Mouse (Mus musculus): ENCODE measurements at regions not wholly inside any gene's neighbourhood (a gene's known extent, or its start where the extent isn't known, plus 50 kb on each side); places are given as distances from the start of the nearest gene placed in this dataset.
A peak's percentile ranks its signal among the peaks of the same experiment; 100 is the strongest.

- TF ChIP-seq POLR2A (IDR thresholded peaks at IDR 0.05; ENCODE audit: insufficient read depth, low read depth, low read length) (no peak), EP300 (IDR thresholded peaks at IDR 0.05; ENCODE audit: insufficient read depth, low read depth, low read length) (no peak), CTCF (IDR thresholded peaks at IDR 0.05) (no peak)
Observed at GRCm38 (mm10) chr10:126392235-126392634, 426.3 kb downstream of the Lrig3 start.

GRCm38 (mm10) chr10:126391770-126392169, 425.8 kb downstream of the Lrig3 start:
- Histone ChIP-seq H3K27ac (no peak overlapping the region), H3K79me2 (replicated peaks; ENCODE audit: control insufficient read depth, insufficient read depth, low read length) (no peaks in the 10 kb centered on the region), H3K36me3 (ENCODE audit: control insufficient read depth, insufficient read depth, low read length) (no peaks in the 10 kb centered on the region), H3K9ac (ENCODE audit: low read depth, low read length) (no peak overlapping the region), H3K27me3 (ENCODE audit: control insufficient read depth, insufficient read depth, low read length) (no peaks in the 10 kb centered on the region), H3K4me1 (ENCODE audit: control insufficient read depth, insufficient read depth, low read length) (peaks cover 2% of the 10 kb centered on the region; the same call in 1 of the 2 replicates), H3K4me3 (no peak overlapping the region)
- no peak for DNase-seq
- TF ChIP-seq POLR2A (IDR thresholded peaks at IDR 0.05; ENCODE audit: insufficient read depth, low read depth, low read length): no peak
- no peak for TF ChIP-seq CTCF (IDR thresholded peaks at IDR 0.05)
- 11% methylated on average over 6 of the region's 6 CpGs for WGBS
- intact Hi-C loops (cut with DNase I): no loop called here

More at GRCm38 (mm10) chr10:126392235-126392634, 426.3 kb downstream of the Lrig3 start:
- H3K4me1 ChIP-seq (ENCODE audit: control insufficient read depth, insufficient read depth, low read length): peaks cover 2% of the 10 kb centered on the region; the same call in 1 of the 2 replicates
- intact Hi-C loops (cut with DNase I): no loop called here
- H3K79me2 ChIP-seq (replicated peaks; ENCODE audit: control insufficient read depth, insufficient read depth, low read length): no peaks in the 10 kb centered on the region
- H3K4me3 ChIP-seq: no peak overlapping the region
- H3K36me3 ChIP-seq (ENCODE audit: control insufficient read depth, insufficient read depth, low read length): no peaks in the 10 kb centered on the region
- H3K27me3 ChIP-seq (ENCODE audit: control insufficient read depth, insufficient read depth, low read length): no peaks in the 10 kb centered on the region
- DNase-seq: no peak
- no peak overlapping the region for H3K9ac ChIP-seq (ENCODE audit: low read depth, low read length)
- H3K27ac ChIP-seq: no peak overlapping the region
- WGBS: 19% methylated on average over 2 of the region's 3 CpGs

- no peak overlapping the region for H3K27ac ChIP-seq
- no peaks in the 10 kb centered on the region for H3K27me3 ChIP-seq (ENCODE audit: control insufficient read depth, insufficient read depth, low read length)
- no peak for DNase-seq
- intact Hi-C loops (cut with DNase I): no loop called here
- H3K36me3 ChIP-seq (ENCODE audit: control insufficient read depth, insufficient read depth, low read length): no peaks in the 10 kb centered on the region
- no peaks in the 10 kb centered on the region for H3K4me1 ChIP-seq (ENCODE audit: control insufficient read depth, insufficient read depth, low read length)
- WGBS: 69% methylated on average over 3 of the region's 3 CpGs
- no peak overlapping the region for H3K9ac ChIP-seq (ENCODE audit: low read depth, low read length)
- TF ChIP-seq POLR2A (IDR thresholded peaks at IDR 0.05; ENCODE audit: insufficient read depth, low read depth, low read length) (no peak), CTCF (IDR thresholded peaks at IDR 0.05) (peak; percentile 35), EP300 (IDR thresholded peaks at IDR 0.05; ENCODE audit: insufficient read depth, low read depth, low read length) (no peak)
- H3K79me2 ChIP-seq (replicated peaks; ENCODE audit: control insufficient read depth, insufficient read depth, low read length): no peaks in the 10 kb centered on the region
- H3K4me3 ChIP-seq: no peak overlapping the region
Observed at GRCm38 (mm10) chr10:126386430-126386829, 420.5 kb downstream of the Lrig3 start.

GRCm38 (mm10) chr10:126385644-126386043, 419.7 kb downstream of the Lrig3 start:
- intact Hi-C loops (cut with DNase I): no loop called here
- Histone ChIP-seq H3K27ac (no peak overlapping the region), H3K27me3 (ENCODE audit: control insufficient read depth, insufficient read depth, low read length) (no peaks in the 10 kb centered on the region), H3K79me2 (replicated peaks; ENCODE audit: control insufficient read depth, insufficient read depth, low read length) (no peaks in the 10 kb centered on the region), H3K36me3 (ENCODE audit: control insufficient read depth, insufficient read depth, low read length) (no peaks in the 10 kb centered on the region), H3K4me1 (ENCODE audit: control insufficient read depth, insufficient read depth, low read length) (no peaks in the 10 kb centered on the region), H3K9ac (ENCODE audit: low read depth, low read length) (no peak overlapping the region), H3K4me3 (no peak overlapping the region)
- DNase-seq: no peak
- 89% methylated on average over 6 of the region's 6 CpGs for WGBS
- TF ChIP-seq CTCF (IDR thresholded peaks at IDR 0.05) (no peak), POLR2A (IDR thresholded peaks at IDR 0.05; ENCODE audit: insufficient read depth, low read depth, low read length) (no peak), EP300 (IDR thresholded peaks at IDR 0.05; ENCODE audit: insufficient read depth, low read depth, low read length) (no peak)

- no peaks in the 10 kb centered on the region for H3K27me3 ChIP-seq (ENCODE audit: control insufficient read depth, insufficient read depth, low read length)
- H3K79me2 ChIP-seq (replicated peaks; ENCODE audit: control insufficient read depth, insufficient read depth, low read length): no peaks in the 10 kb centered on the region
- no peak overlapping the region for H3K9ac ChIP-seq (ENCODE audit: low read depth, low read length)
- H3K27ac ChIP-seq: no peak overlapping the region
- 0 out of 2 replicates have a peak, but pooled peaks cover 2% of the 10 kb centered on the region for H3K36me3 ChIP-seq (ENCODE audit: control insufficient read depth, insufficient read depth, low read length)
- intact Hi-C loops (cut with DNase I): no loop called here
- H3K4me1 ChIP-seq (ENCODE audit: control insufficient read depth, insufficient read depth, low read length): peaks cover 5% of the 10 kb centered on the region
- no peak for DNase-seq
- 91% methylated on average over 2 of the region's 2 CpGs for WGBS
- no peak for TF ChIP-seq EP300 (IDR thresholded peaks at IDR 0.05; ENCODE audit: insufficient read depth, low read depth, low read length)
- no peak for TF ChIP-seq POLR2A (IDR thresholded peaks at IDR 0.05; ENCODE audit: insufficient read depth, low read depth, low read length)
- TF ChIP-seq CTCF (IDR thresholded peaks at IDR 0.05): no peak
- H3K4me3 ChIP-seq: no peak overlapping the region
Observed at GRCm38 (mm10) chr10:126380381-126380780, 414.4 kb downstream of the Lrig3 start.

GRCm38 (mm10) chr10:126379239-126379638, 413.3 kb downstream of the Lrig3 start:
- Histone ChIP-seq H3K27me3 (ENCODE audit: control insufficient read depth, insufficient read depth, low read length) (no peaks in the 10 kb centered on the region), H3K4me3 (no peak overlapping the region), H3K79me2 (replicated peaks; ENCODE audit: control insufficient read depth, insufficient read depth, low read length) (no peaks in the 10 kb centered on the region), H3K27ac (no peak overlapping the region), H3K36me3 (ENCODE audit: control insufficient read depth, insufficient read depth, low read length) (0 out of 2 replicates have a peak, but pooled peaks cover 2% of the 10 kb centered on the region), H3K9ac (ENCODE audit: low read depth, low read length) (no peak overlapping the region), H3K4me1 (ENCODE audit: control insufficient read depth, insufficient read depth, low read length) (peaks cover 5% of the 10 kb centered on the region)
- intact Hi-C loops (cut with DNase I): no loop called here
- TF ChIP-seq POLR2A (IDR thresholded peaks at IDR 0.05; ENCODE audit: insufficient read depth, low read depth, low read length): no peak
- no peak for TF ChIP-seq EP300 (IDR thresholded peaks at IDR 0.05; ENCODE audit: insufficient read depth, low read depth, low read length)
- TF ChIP-seq CTCF (IDR thresholded peaks at IDR 0.05): no peak
- WGBS: 25% methylated on average over 6 of the region's 6 CpGs
- no peak for DNase-seq

Data from heart, adult 2 months (tissue).